Mouse (Mus musculus): ENCODE results near the gene Polr2i.

Gene Polr2i

DNA sequence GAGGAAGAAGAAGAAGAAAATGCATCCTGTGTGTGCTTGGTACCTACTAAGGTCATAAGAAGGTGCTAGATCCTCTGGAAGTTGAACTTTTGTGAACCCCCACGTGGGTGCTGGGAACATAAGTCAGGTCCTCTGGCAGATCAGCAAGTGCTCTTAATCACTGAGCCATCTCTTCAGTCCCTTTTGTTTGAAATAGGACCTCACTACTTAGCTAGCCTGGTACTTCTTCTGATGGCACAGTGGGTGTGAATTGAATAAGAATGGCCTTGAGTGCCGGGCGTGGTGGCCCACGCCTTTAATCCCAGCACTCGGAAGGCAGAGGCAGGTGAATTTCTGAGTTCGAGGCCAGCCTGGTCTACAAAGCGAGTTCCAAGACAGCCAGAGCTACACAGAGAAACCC lies 34.2 kb downstream of the Polr2i start:
- Histone ChIP-seq H3K4me3 (replicated peaks; ENCODE audit: low read length) (no peak overlapping the region), H3K9me3 (ENCODE audit: low read length) (no peaks in the 10 kb centered on the region), H3K36me3 (ENCODE audit: insufficient read depth, low read length) (peaks cover 92% of the 10 kb centered on the region), H3K27me3 (ENCODE audit: insufficient read depth, low read length) (no peaks in the 10 kb centered on the region), H3K4me1 (replicated peaks; ENCODE audit: low read depth, low read length) (peaks cover 69% of the 10 kb centered on the region)
- peak; percentile 91 for TF ChIP-seq POU5F1 (IDR thresholded peaks at IDR 0.05; ENCODE audit: borderline replicate concordance, low read length)
- TF ChIP-seq NANOG (IDR thresholded peaks at IDR 0.05; ENCODE audit: borderline replicate concordance, low read length): peak; percentile 99
- no peak for TF ChIP-seq CTCF (conservative IDR thresholded peaks at IDR 0.05; ENCODE audit: low read length)

DNA sequence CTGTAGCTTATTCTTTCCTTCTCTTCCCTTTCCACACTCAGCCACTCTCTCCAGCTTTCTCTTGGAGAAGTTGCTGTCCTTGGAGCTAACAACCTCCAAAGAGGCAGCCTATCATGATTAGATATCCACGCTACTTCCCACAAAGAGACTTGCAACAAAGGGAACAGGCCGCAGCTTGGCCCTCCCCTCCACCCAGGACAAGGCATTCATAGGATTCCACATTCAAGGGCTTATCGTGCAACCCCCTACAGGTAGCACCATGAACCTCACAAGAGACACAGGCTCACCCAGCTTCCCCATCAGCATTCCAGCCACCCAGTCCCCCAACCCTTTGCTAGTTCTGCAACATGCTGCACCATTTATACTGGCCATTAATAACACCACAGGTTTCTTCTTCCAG lies 35.0 kb downstream of the Polr2i start:
- TF ChIP-seq CTCF (conservative IDR thresholded peaks at IDR 0.05; ENCODE audit: low read length): 0 out of 2 replicates have a peak, but pooled peaks have one; percentile 5
- no peak for TF ChIP-seq POU5F1 (IDR thresholded peaks at IDR 0.05; ENCODE audit: borderline replicate concordance, low read length)
- no peak for TF ChIP-seq NANOG (IDR thresholded peaks at IDR 0.05; ENCODE audit: borderline replicate concordance, low read length)
- Histone ChIP-seq H3K9me3 (ENCODE audit: low read length) (no peaks in the 10 kb centered on the region), H3K4me3 (replicated peaks; ENCODE audit: low read length) (peak overlapping the region; percentile 35; the same call in 1 of the 2 replicates), H3K27me3 (ENCODE audit: insufficient read depth, low read length) (no peaks in the 10 kb centered on the region), H3K36me3 (ENCODE audit: insufficient read depth, low read length) (peaks cover 92% of the 10 kb centered on the region), H3K4me1 (replicated peaks; ENCODE audit: low read depth, low read length) (peaks cover 63% of the 10 kb centered on the region)

DNA sequence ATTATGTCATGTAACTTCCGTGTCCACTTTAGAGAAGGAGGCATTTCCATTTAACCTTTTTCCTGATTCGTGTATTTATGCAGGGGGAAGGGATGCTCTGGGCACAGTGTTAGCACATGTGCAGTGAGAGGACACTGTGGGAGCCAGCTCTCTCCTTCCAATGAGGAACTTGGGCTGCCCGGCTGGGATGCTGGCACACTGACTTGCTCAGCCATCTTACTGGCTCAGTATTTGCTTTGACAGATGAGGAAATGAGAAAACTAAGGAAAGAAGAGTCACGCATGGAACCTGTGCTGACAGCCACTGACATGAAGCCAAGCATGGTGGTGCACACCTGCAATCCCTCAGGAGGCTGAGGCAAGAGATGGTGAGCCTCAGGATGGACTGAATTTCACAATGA lies 37.9 kb downstream of the Polr2i start:
- Histone ChIP-seq H3K4me1 (replicated peaks; ENCODE audit: low read depth, low read length) (peaks cover 46% of the 10 kb centered on the region), H3K27me3 (ENCODE audit: insufficient read depth, low read length) (no peaks in the 10 kb centered on the region), H3K36me3 (ENCODE audit: insufficient read depth, low read length) (peaks cover 92% of the 10 kb centered on the region), H3K9me3 (ENCODE audit: low read length) (no peaks in the 10 kb centered on the region), H3K4me3 (replicated peaks; ENCODE audit: low read length) (no peak overlapping the region)
- TF ChIP-seq CTCF (conservative IDR thresholded peaks at IDR 0.05; ENCODE audit: low read length) (no peak), POU5F1 (IDR thresholded peaks at IDR 0.05; ENCODE audit: borderline replicate concordance, low read length) (no peak), NANOG (IDR thresholded peaks at IDR 0.05; ENCODE audit: borderline replicate concordance, low read length) (no peak)

DNA sequence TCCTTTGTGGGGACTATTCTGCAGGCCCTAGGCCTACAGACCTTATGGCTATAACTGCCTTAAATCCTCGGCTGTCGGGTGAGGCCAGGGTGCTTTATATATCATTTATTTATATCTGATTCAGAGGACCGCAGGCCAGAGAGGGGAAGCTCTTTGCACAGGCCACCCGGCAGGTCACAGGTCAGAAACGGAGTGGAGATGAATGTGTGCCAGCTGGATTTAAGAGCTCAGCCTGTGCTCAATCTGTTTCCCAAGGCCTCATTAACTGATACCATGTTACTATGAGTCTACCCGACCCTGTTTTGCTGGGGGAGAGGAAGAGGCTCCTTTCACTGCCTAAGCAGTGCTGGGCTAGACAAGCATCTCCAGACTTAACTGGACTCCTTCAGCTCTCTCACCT lies 42.6 kb downstream of the Polr2i start:
- Histone ChIP-seq H3K36me3 (ENCODE audit: insufficient read depth, low read length) (peaks cover 87% of the 10 kb centered on the region), H3K9me3 (ENCODE audit: low read length) (no peaks in the 10 kb centered on the region), H3K4me1 (replicated peaks; ENCODE audit: low read depth, low read length) (peaks cover 56% of the 10 kb centered on the region), H3K27me3 (ENCODE audit: insufficient read depth, low read length) (no peaks in the 10 kb centered on the region), H3K4me3 (replicated peaks; ENCODE audit: low read length) (no peak overlapping the region)
- TF ChIP-seq CTCF (conservative IDR thresholded peaks at IDR 0.05; ENCODE audit: low read length) (no peak), POU5F1 (IDR thresholded peaks at IDR 0.05; ENCODE audit: borderline replicate concordance, low read length) (no peak), NANOG (IDR thresholded peaks at IDR 0.05; ENCODE audit: borderline replicate concordance, low read length) (no peak)

DNA sequence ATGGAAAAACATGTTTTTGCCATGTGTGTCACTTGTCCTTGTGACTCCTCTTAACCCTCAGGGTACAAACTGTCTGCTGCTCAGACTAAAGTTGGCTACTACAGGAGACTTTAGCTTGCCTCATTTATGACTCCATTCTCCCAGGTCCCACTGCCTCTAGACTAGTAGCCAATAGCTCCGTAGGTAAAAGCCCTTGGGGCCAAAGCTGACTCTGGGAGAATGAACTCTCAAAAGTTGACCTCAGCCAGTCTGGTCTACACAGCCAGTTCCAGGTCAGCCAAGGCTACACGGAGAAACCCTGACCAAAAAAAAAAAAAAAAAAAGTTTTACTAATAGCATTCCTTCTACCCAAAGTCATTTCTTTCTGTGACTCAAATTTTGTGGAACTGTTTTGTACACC lies 47.2 kb downstream of the Polr2i start:
- peak overlapping the region; percentile 98 for H3K4me3 ChIP-seq (replicated peaks; ENCODE audit: low read length)
- peaks cover 42% of the 10 kb centered on the region for H3K36me3 ChIP-seq (ENCODE audit: insufficient read depth, low read length)
- no peak for TF ChIP-seq CTCF (conservative IDR thresholded peaks at IDR 0.05; ENCODE audit: low read length)
- TF ChIP-seq NANOG (IDR thresholded peaks at IDR 0.05; ENCODE audit: borderline replicate concordance, low read length): no peak
- TF ChIP-seq POU5F1 (IDR thresholded peaks at IDR 0.05; ENCODE audit: borderline replicate concordance, low read length): no peak
- H3K9me3 ChIP-seq (ENCODE audit: low read length): no peaks in the 10 kb centered on the region
- H3K4me1 ChIP-seq (replicated peaks; ENCODE audit: low read depth, low read length): peaks cover 68% of the 10 kb centered on the region
- no peaks in the 10 kb centered on the region for H3K27me3 ChIP-seq (ENCODE audit: insufficient read depth, low read length)

DNA sequence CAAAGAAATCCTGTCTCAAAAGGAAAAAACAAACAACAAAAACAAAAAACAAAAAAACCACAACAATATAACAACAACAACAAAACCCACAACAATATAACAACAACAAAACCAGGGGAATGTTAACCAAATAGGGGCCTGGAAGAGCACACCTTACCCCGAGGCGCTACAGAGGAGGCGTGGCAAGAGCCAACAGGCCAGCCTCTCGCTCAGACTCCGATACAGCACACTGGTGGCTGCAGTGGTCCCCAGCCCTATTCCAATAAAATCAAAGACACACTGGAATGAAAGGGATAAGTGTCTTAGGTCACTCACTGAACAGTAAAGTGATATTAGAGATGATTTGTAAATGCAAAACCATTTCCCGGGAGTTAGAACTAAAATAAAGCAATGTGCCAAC lies 47.8 kb downstream of the Polr2i start:
- TF ChIP-seq POU5F1 (IDR thresholded peaks at IDR 0.05; ENCODE audit: borderline replicate concordance, low read length): no peak
- TF ChIP-seq NANOG (IDR thresholded peaks at IDR 0.05; ENCODE audit: borderline replicate concordance, low read length): no peak
- TF ChIP-seq CTCF (conservative IDR thresholded peaks at IDR 0.05; ENCODE audit: low read length): no peak
- H3K9me3 ChIP-seq (ENCODE audit: low read length): no peaks in the 10 kb centered on the region
- peaks cover 68% of the 10 kb centered on the region for H3K4me1 ChIP-seq (replicated peaks; ENCODE audit: low read depth, low read length)
- no peaks in the 10 kb centered on the region for H3K27me3 ChIP-seq (ENCODE audit: insufficient read depth, low read length)
- peak overlapping the region; percentile 98 for H3K4me3 ChIP-seq (replicated peaks; ENCODE audit: low read length)
- H3K36me3 ChIP-seq (ENCODE audit: insufficient read depth, low read length): peaks cover 35% of the 10 kb centered on the region

DNA sequence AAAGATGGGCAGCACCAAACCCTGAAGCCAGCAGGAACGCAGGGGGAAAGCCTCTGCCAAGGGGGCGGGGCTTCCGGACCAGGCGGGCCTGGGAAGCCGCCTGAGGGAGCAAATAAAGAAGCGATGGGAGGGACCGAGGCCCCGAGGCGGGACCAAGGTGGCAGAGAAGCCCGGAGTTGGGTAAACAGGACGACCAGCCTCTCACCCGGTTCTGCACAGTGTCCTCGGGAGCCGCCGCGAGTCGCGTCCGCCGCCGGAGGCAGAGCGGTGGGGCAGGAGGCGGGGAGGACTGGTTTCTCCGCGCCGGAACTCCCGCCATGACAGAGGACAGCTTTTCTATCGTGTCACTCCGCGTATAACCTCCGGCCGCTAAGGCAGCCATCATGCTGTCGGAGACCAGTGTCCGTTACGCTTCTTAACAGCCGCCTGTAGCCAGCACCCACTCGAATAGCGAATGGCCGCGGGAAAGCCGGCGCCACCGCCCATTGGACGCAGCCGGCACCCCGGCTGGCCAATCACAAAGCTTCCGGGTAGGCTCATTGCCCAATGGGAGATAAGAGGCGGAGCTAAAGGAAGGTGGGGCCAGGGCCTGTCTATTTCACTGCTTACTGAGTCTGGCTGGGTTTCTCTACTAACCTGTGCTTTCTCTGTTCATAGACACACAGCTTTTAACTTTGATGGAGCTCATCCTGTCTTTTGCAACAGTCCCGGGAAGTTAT lies 48.4 kb downstream of the Polr2i start, which contains the start of the genes Thap8 and Wdr62:
Thap8 (plus strand) TSS at position 144 of the 719 bp plus-strand sequence.
Wdr62 (minus strand) TSS at position 469 of the 719 bp plus-strand sequence.
- peaks cover 65% of the 10 kb centered on the region for H3K4me1 ChIP-seq (replicated peaks; ENCODE audit: low read depth, low read length)
- no peaks in the 10 kb centered on the region for H3K9me3 ChIP-seq (ENCODE audit: low read length)
- H3K4me3 ChIP-seq (replicated peaks; ENCODE audit: low read length): peak within 1 kb of the TSS; percentile 98
- TF ChIP-seq NANOG (IDR thresholded peaks at IDR 0.05; ENCODE audit: borderline replicate concordance, low read length) (no peak), CTCF (conservative IDR thresholded peaks at IDR 0.05; ENCODE audit: low read length) (no peak), POU5F1 (IDR thresholded peaks at IDR 0.05; ENCODE audit: borderline replicate concordance, low read length) (no peak)
- peaks cover 30% of the 10 kb centered on the region for H3K36me3 ChIP-seq (ENCODE audit: insufficient read depth, low read length)
- no peaks in the 10 kb centered on the region for H3K27me3 ChIP-seq (ENCODE audit: insufficient read depth, low read length)

DNA sequence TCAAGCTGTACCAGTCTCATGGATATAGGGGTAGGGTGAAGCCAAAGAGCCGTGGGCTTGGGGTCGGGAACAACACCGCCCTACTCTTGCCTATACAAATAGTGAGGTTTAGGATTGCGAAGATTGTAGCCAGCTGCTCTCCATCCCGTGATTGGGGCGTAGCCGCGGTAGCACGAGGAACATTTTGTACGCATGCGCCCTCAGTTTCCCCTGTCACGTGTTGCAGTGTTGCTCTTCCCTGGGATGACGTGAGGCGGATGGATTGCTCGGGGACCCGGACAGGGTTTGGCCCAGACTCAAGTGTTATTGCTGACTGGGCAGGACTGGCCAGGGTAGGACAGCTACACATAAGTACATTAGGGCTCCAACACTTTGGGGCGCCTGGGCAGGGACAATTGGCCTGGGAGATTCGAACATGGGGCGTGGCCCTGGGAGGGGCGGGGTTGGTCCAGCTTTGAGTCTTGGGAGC lies 49.0 kb downstream of the Polr2i start:
- H3K4me3 ChIP-seq (replicated peaks; ENCODE audit: low read length): peak overlapping the region; percentile 98
- H3K36me3 ChIP-seq (ENCODE audit: insufficient read depth, low read length): peaks cover 25% of the 10 kb centered on the region
- H3K4me1 ChIP-seq (replicated peaks; ENCODE audit: low read depth, low read length): peaks cover 61% of the 10 kb centered on the region
- no peaks in the 10 kb centered on the region for H3K27me3 ChIP-seq (ENCODE audit: insufficient read depth, low read length)
- no peaks in the 10 kb centered on the region for H3K9me3 ChIP-seq (ENCODE audit: low read length)
- TF ChIP-seq CTCF (conservative IDR thresholded peaks at IDR 0.05; ENCODE audit: low read length) (no peak), POU5F1 (IDR thresholded peaks at IDR 0.05; ENCODE audit: borderline replicate concordance, low read length) (no peak), NANOG (IDR thresholded peaks at IDR 0.05; ENCODE audit: borderline replicate concordance, low read length) (no peak)
